Mouse (Mus musculus): ENCODE measurements at regions not wholly inside any gene's neighbourhood (a gene's known extent, or its start where the extent isn't known, plus 50 kb on each side); places are given as distances from the start of the nearest gene placed in this dataset.

- no peaks in the 10 kb centered on the region for H3K9me3 ChIP-seq (ENCODE audit: control insufficient read depth, low read length)
- H3K4me3 ChIP-seq (replicated peaks; ENCODE audit: low read length) = no peak overlapping the region
- H3K4me1 ChIP-seq (replicated peaks; ENCODE audit: control insufficient read depth, insufficient read depth, low read length) = no peaks in the 10 kb centered on the region
- no peak for ATAC-seq (ENCODE audit: low FRiP score)
- H3K27ac ChIP-seq = no peak overlapping the region
- no peak overlapping the region for H3K9ac ChIP-seq
- H3K4me2 ChIP-seq (replicated peaks) = no peak overlapping the region
- whole genome bisulfite sequencing = 74% methylated on average over 5 of the region's 5 CpGs
- no peaks in the 10 kb centered on the region for H3K27me3 ChIP-seq (ENCODE audit: control insufficient read depth, insufficient read depth, low read length)
- DNase-seq (ENCODE audit: low spot score) = no peak
- H3K36me3 ChIP-seq (replicated peaks; ENCODE audit: control insufficient read depth, insufficient read depth) = no peaks in the 10 kb centered on the region
Observed at GRCm38 (mm10) chr4:66622650-66623394, 204.6 kb upstream of the Tlr4 start.

- Histone ChIP-seq H3K4me3 (replicated peaks; ENCODE audit: low read length) (no peak overlapping the region), H3K27me3 (ENCODE audit: control insufficient read depth, insufficient read depth, low read length) (no peaks in the 10 kb centered on the region), H3K9ac (no peak overlapping the region), H3K27ac (no peak overlapping the region), H3K4me1 (replicated peaks; ENCODE audit: control insufficient read depth, insufficient read depth, low read length) (no peaks in the 10 kb centered on the region), H3K9me3 (ENCODE audit: control insufficient read depth, low read length) (no peaks in the 10 kb centered on the region), H3K4me2 (replicated peaks) (no peak overlapping the region), H3K36me3 (replicated peaks; ENCODE audit: control insufficient read depth, insufficient read depth) (no peaks in the 10 kb centered on the region)
- WGBS = 84% methylated on average over 2 of the region's 2 CpGs
- ATAC-seq (ENCODE audit: low FRiP score) (no peak), DNase-seq (ENCODE audit: low spot score) (no peak)
Observed at GRCm38 (mm10) chr4:66618811-66619440, 208.5 kb upstream of the Tlr4 start.

- Histone ChIP-seq H3K4me3 (replicated peaks; ENCODE audit: low read length) (no peak overlapping the region), H3K9ac (no peak overlapping the region), H3K4me2 (replicated peaks) (no peak overlapping the region), H3K4me1 (replicated peaks; ENCODE audit: control insufficient read depth, insufficient read depth, low read length) (no peaks in the 10 kb centered on the region), H3K36me3 (replicated peaks; ENCODE audit: control insufficient read depth, insufficient read depth) (no peaks in the 10 kb centered on the region), H3K9me3 (ENCODE audit: control insufficient read depth, low read length) (no peaks in the 10 kb centered on the region), H3K27ac (no peak overlapping the region), H3K27me3 (ENCODE audit: control insufficient read depth, insufficient read depth, low read length) (no peaks in the 10 kb centered on the region)
- DNase-seq (ENCODE audit: low spot score) (no peak), ATAC-seq (ENCODE audit: low FRiP score) (no peak)
- 82% methylated on average over 7 of the region's 7 CpGs for WGBS
Observed at GRCm38 (mm10) chr4:66617743-66618736, 209.3 kb upstream of the Tlr4 start.

GRCm38 (mm10) chr4:66617101-66617500 is 210.3 kb upstream of the Tlr4 start:
- no peak overlapping the region for H3K4me3 ChIP-seq (replicated peaks; ENCODE audit: low read length)
- H3K27me3 ChIP-seq (ENCODE audit: control insufficient read depth, insufficient read depth, low read length) = no peaks in the 10 kb centered on the region
- no peak overlapping the region for H3K9ac ChIP-seq
- H3K27ac ChIP-seq = no peak overlapping the region
- no peaks in the 10 kb centered on the region for H3K9me3 ChIP-seq (ENCODE audit: control insufficient read depth, low read length)
- no peaks in the 10 kb centered on the region for H3K4me1 ChIP-seq (replicated peaks; ENCODE audit: control insufficient read depth, insufficient read depth, low read length)
- DNase-seq (ENCODE audit: low spot score) = no peak
- H3K4me2 ChIP-seq (replicated peaks) = no peak overlapping the region
- WGBS = 88% methylated on average over 4 of the region's 4 CpGs
- no peaks in the 10 kb centered on the region for H3K36me3 ChIP-seq (replicated peaks; ENCODE audit: control insufficient read depth, insufficient read depth)
- ATAC-seq (ENCODE audit: low FRiP score) = no peak

- no peak overlapping the region for H3K27ac ChIP-seq
- no peak overlapping the region for H3K9ac ChIP-seq
Observed at GRCm38 (mm10) chr4:66604849-66605248, 200.4 kb upstream of the Astn2 start.

GRCm38 (mm10) chr4:66598737-66599136 is 194.3 kb upstream of the Astn2 start:
- Histone ChIP-seq H3K4me3 (replicated peaks; ENCODE audit: low read length) (no peak overlapping the region), H3K27me3 (ENCODE audit: control insufficient read depth, insufficient read depth, low read length) (no peaks in the 10 kb centered on the region), H3K4me1 (replicated peaks; ENCODE audit: control insufficient read depth, insufficient read depth, low read length) (no peaks in the 10 kb centered on the region), H3K9ac (no peak overlapping the region), H3K4me2 (replicated peaks) (no peak overlapping the region), H3K27ac (no peak overlapping the region), H3K36me3 (replicated peaks; ENCODE audit: control insufficient read depth, insufficient read depth) (no peaks in the 10 kb centered on the region), H3K9me3 (ENCODE audit: control insufficient read depth, low read length) (no peaks in the 10 kb centered on the region)
- ATAC-seq (ENCODE audit: low FRiP score) (no peak), DNase-seq (ENCODE audit: low spot score) (no peak)
- 88% methylated on average over 1 of the region's 1 CpGs for WGBS

More at GRCm38 (mm10) chr4:66604849-66605248, 200.4 kb upstream of the Astn2 start:
- no peak for DNase-seq (ENCODE audit: low spot score)
- no peak overlapping the region for H3K4me2 ChIP-seq (replicated peaks)
- no peaks in the 10 kb centered on the region for H3K27me3 ChIP-seq (ENCODE audit: control insufficient read depth, insufficient read depth, low read length)
- no peak for ATAC-seq (ENCODE audit: low FRiP score)
- H3K4me1 ChIP-seq (replicated peaks; ENCODE audit: control insufficient read depth, insufficient read depth, low read length) = no peaks in the 10 kb centered on the region
- H3K9me3 ChIP-seq (ENCODE audit: control insufficient read depth, low read length) = no peaks in the 10 kb centered on the region
- H3K36me3 ChIP-seq (replicated peaks; ENCODE audit: control insufficient read depth, insufficient read depth) = no peaks in the 10 kb centered on the region
- H3K4me3 ChIP-seq (replicated peaks; ENCODE audit: low read length) = no peak overlapping the region

GRCm38 (mm10) chr4:66586647-66587046 is 182.2 kb upstream of the Astn2 start:
- Histone ChIP-seq H3K27me3 (ENCODE audit: control insufficient read depth, insufficient read depth, low read length) (no peaks in the 10 kb centered on the region), H3K27ac (no peak overlapping the region), H3K4me2 (replicated peaks) (no peak overlapping the region), H3K4me3 (replicated peaks; ENCODE audit: low read length) (no peak overlapping the region), H3K4me1 (replicated peaks; ENCODE audit: control insufficient read depth, insufficient read depth, low read length) (no peaks in the 10 kb centered on the region), H3K36me3 (replicated peaks; ENCODE audit: control insufficient read depth, insufficient read depth) (no peaks in the 10 kb centered on the region), H3K9me3 (ENCODE audit: control insufficient read depth, low read length) (no peaks in the 10 kb centered on the region), H3K9ac (no peak overlapping the region)
- WGBS = 43% methylated on average over 5 of the region's 5 CpGs
- DNase-seq (ENCODE audit: low spot score) (no peak), ATAC-seq (ENCODE audit: low FRiP score) (0 out of 2 replicates have a peak, but pooled peaks have one; percentile 11)

GRCm38 (mm10) chr4:66586166-66586565 is 181.8 kb upstream of the Astn2 start:
- peak; percentile 55; the same call in 1 of the 2 replicates for ATAC-seq (ENCODE audit: low FRiP score)
- no peaks in the 10 kb centered on the region for H3K27me3 ChIP-seq (ENCODE audit: control insufficient read depth, insufficient read depth, low read length)
- no peak overlapping the region for H3K4me2 ChIP-seq (replicated peaks)
- DNase-seq (ENCODE audit: low spot score) = no peak
- no peak overlapping the region for H3K9ac ChIP-seq
- no peaks in the 10 kb centered on the region for H3K36me3 ChIP-seq (replicated peaks; ENCODE audit: control insufficient read depth, insufficient read depth)
- no peaks in the 10 kb centered on the region for H3K9me3 ChIP-seq (ENCODE audit: control insufficient read depth, low read length)
- WGBS = 7% methylated on average over 3 of the region's 3 CpGs
- H3K4me1 ChIP-seq (replicated peaks; ENCODE audit: control insufficient read depth, insufficient read depth, low read length) = no peaks in the 10 kb centered on the region
- no peak overlapping the region for H3K27ac ChIP-seq
- no peak overlapping the region for H3K4me3 ChIP-seq (replicated peaks; ENCODE audit: low read length)

- Histone ChIP-seq H3K9me3 (ENCODE audit: control insufficient read depth, low read length) (no peaks in the 10 kb centered on the region), H3K4me2 (replicated peaks) (no peak overlapping the region), H3K4me3 (replicated peaks; ENCODE audit: low read length) (no peak overlapping the region), H3K27me3 (ENCODE audit: control insufficient read depth, insufficient read depth, low read length) (no peaks in the 10 kb centered on the region), H3K27ac (no peak overlapping the region), H3K9ac (no peak overlapping the region), H3K36me3 (replicated peaks; ENCODE audit: control insufficient read depth, insufficient read depth) (no peaks in the 10 kb centered on the region), H3K4me1 (replicated peaks; ENCODE audit: control insufficient read depth, insufficient read depth, low read length) (no peaks in the 10 kb centered on the region)
- DNase-seq (ENCODE audit: low spot score) (no peak), ATAC-seq (ENCODE audit: low FRiP score) (no peak)
Observed at GRCm38 (mm10) chr4:66556936-66557335, 152.5 kb upstream of the Astn2 start.

All from hindbrain, embryonic 14.5 days (tissue).